Mouse (Mus musculus): Measurements from ENCODE around the gene Lmtk3. TPM values are rescaled to one million over a fixed set of nuclear protein-coding genes. Genes with fewer than 3 reads are reported as not detected.

Gene Lmtk3
- total and polyA plus RNA-seq, 3 experiments = 0.19 to 0.34 (median 0.30) TPM

DNA sequence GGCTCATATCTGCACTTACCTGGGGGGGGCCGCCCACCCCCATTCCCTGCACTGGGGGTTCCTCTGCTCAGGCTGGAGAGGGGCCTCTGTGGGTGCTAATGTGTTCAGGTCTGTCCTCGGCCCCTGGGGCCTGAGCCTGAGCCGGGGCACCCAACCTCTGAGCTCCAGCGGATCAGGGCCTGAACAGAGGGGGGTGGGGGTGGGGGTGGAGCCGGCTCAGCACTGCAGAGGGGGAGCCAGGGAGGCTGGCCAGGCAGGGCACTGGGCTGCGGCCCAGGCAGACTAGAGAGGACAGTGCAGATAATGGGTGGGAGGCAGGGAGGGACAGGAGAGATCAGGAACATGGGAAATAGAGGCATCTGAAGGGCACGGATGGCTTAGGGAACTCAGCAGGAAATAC is 41.1 kb downstream of the Lmtk3 start, which contains the start of gene Kcnj14:
Gene Kcnj14 (minus strand): TSS at position 185 of the 400 bp plus-strand sequence.
- no peak within 1 kb of the TSS for H3K9ac ChIP-seq (ENCODE audit: insufficient read depth, low read depth)
- H3K4me1 ChIP-seq (ENCODE audit: control insufficient read depth in 1 of 2, insufficient read depth in 2 of 2) = peaks cover 6 to 43% of the 10 kb centered on the region in 2 experiments
- H3K4me3 ChIP-seq (replicated peaks in 1 of 3; ENCODE audit: low read depth in 2 of 3, low read length in 2 of 3, poor library complexity in 1 of 3) = no peak within 1 kb of the TSS
- dilution Hi-C loops (cut with MboI; ENCODE audit: extremely low pct_ligation_motif_present, extremely low pct_unique_long_range_greater_than_20kb, low sequenced_read_pairs) = no loop called here
- no peaks in the 10 kb centered on the region for H3K9me3 ChIP-seq (replicated peaks; ENCODE audit: low read length)
- no peak within 1 kb of the TSS for H3K4me2 ChIP-seq (ENCODE audit: insufficient read depth, low read depth, poor library complexity, severe bottlenecking)
- no peaks in the 10 kb centered on the region for H3K27me3 ChIP-seq (replicated peaks)
- H3K79me2 ChIP-seq (replicated peaks; ENCODE audit: control insufficient read depth, extremely low read depth, insufficient read depth, poor library complexity, severe bottlenecking) = peaks cover 9% of the 10 kb centered on the region
- peaks cover 69 to 93% of the 10 kb centered on the region in 2 experiments for H3K36me3 ChIP-seq (replicated peaks in 1 of 2; ENCODE audit: control insufficient read depth in 1 of 2, insufficient read depth in 1 of 2, low read length in 1 of 2)
- no peak for DNase-seq (ENCODE audit: extremely low read depth)
- no peak within 1 kb of the TSS for H3K27ac ChIP-seq (ENCODE audit: insufficient read depth, low read depth)
- TF ChIP-seq PAX5 (IDR thresholded peaks at IDR 0.05; ENCODE audit: low read length) = no peak
- TF ChIP-seq NRF1 (IDR thresholded peaks at IDR 0.05; ENCODE audit: low read depth, low read length) = no peak
- TF ChIP-seq JUND (conservative IDR thresholded peaks at IDR 0.05; ENCODE audit: low read depth, low read length) = no peak
- TF ChIP-seq POLR2AphosphoS2 (IDR thresholded peaks at IDR 0.05; ENCODE audit: low read depth, low read length) = no peak
- no peak for TF ChIP-seq MEF2A (IDR thresholded peaks at IDR 0.05; ENCODE audit: borderline replicate concordance, low read depth, low read length)
- TF ChIP-seq HCFC1 (IDR thresholded peaks at IDR 0.05; ENCODE audit: low read depth, low read length) = no peak
- no peak for TF ChIP-seq ELF1 (IDR thresholded peaks at IDR 0.05; ENCODE audit: low read depth, low read length)
- TF ChIP-seq IRF4 (IDR thresholded peaks at IDR 0.05; ENCODE audit: low read depth, low read length) = no peak
- no peak for TF ChIP-seq MAFK (IDR thresholded peaks at IDR 0.05; ENCODE audit: insufficient replicate concordance, low read length)
- TF ChIP-seq BHLHE40 (IDR thresholded peaks at IDR 0.05; ENCODE audit: low read depth, low read length) = no peak
- TF ChIP-seq USF1 (IDR thresholded peaks at IDR 0.05; ENCODE audit: low read depth, low read length) = no peak
- no peak for TF ChIP-seq JUN (IDR thresholded peaks at IDR 0.05; ENCODE audit: insufficient read depth, low read depth, low read length)
- no peak for TF ChIP-seq ZKSCAN1 (IDR thresholded peaks at IDR 0.05; ENCODE audit: borderline replicate concordance, low read depth, low read length)
- TF ChIP-seq MXI1 (IDR thresholded peaks at IDR 0.05; ENCODE audit: low read depth, low read length) = no peak
- TF ChIP-seq USF2 (conservative IDR thresholded peaks at IDR 0.05; ENCODE audit: low read depth, low read length) = no peak
- TF ChIP-seq GABPA (IDR thresholded peaks at IDR 0.05; ENCODE audit: insufficient replicate concordance, low read depth, low read length) = no peak
- TF ChIP-seq ETS1 (conservative IDR thresholded peaks at IDR 0.05; ENCODE audit: low read depth, low read length) = no peak
- TF ChIP-seq UBTF (IDR thresholded peaks at IDR 0.05; ENCODE audit: low read depth, low read length) = no peak
- TF ChIP-seq CHD1 (IDR thresholded peaks at IDR 0.05; ENCODE audit: low read depth, low read length) = no peak
- TF ChIP-seq ZMIZ1 (IDR thresholded peaks at IDR 0.05; ENCODE audit: low read depth, low read length) = no peak
- in situ Hi-C loops (cut with MboI; ENCODE audit: low pct_ligation_motif_present, low pct_unique_long_range_greater_than_20kb, low sequenced_read_pairs) = no loop called here

DNA sequence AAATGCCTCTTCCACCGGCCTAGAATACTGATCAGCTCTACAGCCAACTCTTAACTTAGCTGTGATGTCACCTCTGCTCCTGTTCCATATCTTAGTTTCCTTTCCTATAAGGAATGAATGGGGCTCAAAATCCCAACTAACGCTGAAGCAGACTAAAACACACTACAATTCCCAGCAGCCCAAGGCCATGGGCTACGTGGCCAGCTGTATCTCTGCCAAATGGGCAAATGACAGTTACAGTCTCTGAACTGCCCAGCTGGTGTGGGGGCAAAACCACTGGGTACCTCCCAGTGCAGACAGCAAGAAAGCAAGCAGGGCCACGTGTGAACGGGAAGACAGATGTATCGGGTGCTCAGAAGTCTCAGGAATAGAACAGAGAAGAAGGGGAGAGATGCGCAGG is 43.1 kb downstream of the Lmtk3 start:
- dilution Hi-C loops (cut with MboI; ENCODE audit: extremely low pct_ligation_motif_present, extremely low pct_unique_long_range_greater_than_20kb, low sequenced_read_pairs) = no loop called here
- Histone ChIP-seq H3K27me3 (replicated peaks) (no peaks in the 10 kb centered on the region), H3K9me3 (replicated peaks; ENCODE audit: low read length) (no peaks in the 10 kb centered on the region), H3K27ac (ENCODE audit: insufficient read depth, low read depth) (no peak overlapping the region), H3K4me1 (ENCODE audit: control insufficient read depth in 1 of 2, insufficient read depth in 2 of 2) (peaks cover 12 to 55% of the 10 kb centered on the region in 2 experiments), H3K4me2 (ENCODE audit: insufficient read depth, low read depth, poor library complexity, severe bottlenecking) (no peak overlapping the region), H3K4me3 (replicated peaks in 1 of 3; ENCODE audit: low read depth in 2 of 3, low read length in 2 of 3, poor library complexity in 1 of 3) (no peak overlapping the region), H3K9ac (ENCODE audit: insufficient read depth, low read depth) (no peak overlapping the region), H3K36me3 (replicated peaks in 1 of 2; ENCODE audit: control insufficient read depth in 1 of 2, insufficient read depth in 1 of 2, low read length in 1 of 2) (peaks cover 68 to 81% of the 10 kb centered on the region in 2 experiments), H3K79me2 (replicated peaks; ENCODE audit: control insufficient read depth, extremely low read depth, insufficient read depth, poor library complexity, severe bottlenecking) (peaks cover 19% of the 10 kb centered on the region)
- no peak for DNase-seq (ENCODE audit: extremely low read depth)
- no peak for TF ChIP-seq MYC (IDR thresholded peaks at IDR 0.05; ENCODE audit: low read depth, low read length)
- in situ Hi-C loops (cut with MboI; ENCODE audit: low pct_ligation_motif_present, low pct_unique_long_range_greater_than_20kb, low sequenced_read_pairs) = no loop called here
